Mouse (Mus musculus) C2C12 (cell line): ENCODE results near the gene Myl7. TPM values are rescaled to one million over a fixed set of nuclear protein-coding genes. Genes with fewer than 3 reads are reported as not detected.

ENCODE experiments used
- H3K27me3 ChIP-seq: one replicate; pipeline ENCODE4 v1.6.1; 2011; ENCODE audit not compliant: control insufficient read depth, insufficient read depth, insufficient read length
- H3K36me3 ChIP-seq: one replicate; pipeline ENCODE4 v1.6.1; 2011; ENCODE audit not compliant: control insufficient read depth, insufficient read depth
- H3K4me3 ChIP-seq: one replicate; pipeline ENCODE4 v1.5.1; 2011; ENCODE audit warnings: mild to moderate bottlenecking, control low read depth; ENCODE audit not compliant: poor library complexity, insufficient read depth, severe bottlenecking
- H3K79me2 ChIP-seq: one replicate; pipeline ENCODE4 v1.6.1; 2011; ENCODE audit not compliant: control insufficient read depth, insufficient read depth
- H3K79me3 ChIP-seq: one replicate; pipeline ENCODE4 v1.6.1; 2011; ENCODE audit warnings: low read depth, control low read depth
- H3ac ChIP-seq: one replicate; pipeline ENCODE3; 2011; ENCODE audit warnings: low read depth; ENCODE audit not compliant: control insufficient read depth, insufficient read length
- CEBPB ChIP-seq: IDR thresholded peaks from one replicate; pipeline ENCODE4 v1.6.1; 2011; ENCODE audit warnings: low read depth, mild to moderate bottlenecking, control low read depth, moderate library complexity
- CTCF ChIP-seq: IDR thresholded peaks from one replicate; pipeline ENCODE4 v1.5.1; 2011; ENCODE audit not compliant: control insufficient read depth, insufficient read depth, insufficient read length
- FOSL1 ChIP-seq: IDR thresholded peaks from one replicate; pipeline ENCODE4 v1.8.0; 2011; ENCODE audit warnings: mild to moderate bottlenecking, low read length; ENCODE audit not compliant: poor library complexity, insufficient read depth, severe bottlenecking
- MAX ChIP-seq: IDR thresholded peaks from one replicate; pipeline ENCODE4 v1.6.1; 2011; ENCODE audit warnings: mild to moderate bottlenecking, control low read depth
- MYOD1 ChIP-seq: IDR thresholded peaks from one replicate; pipeline ENCODE4 v1.6.1; 2011; ENCODE audit warnings: low read depth; ENCODE audit not compliant: control insufficient read depth, insufficient read length
- MYOG ChIP-seq: IDR thresholded peaks from one replicate; pipeline ENCODE4 v1.6.1; 2011; ENCODE audit not compliant: control insufficient read depth, insufficient read length; ENCODE audit errors: extremely low read depth
- USF1 ChIP-seq: IDR thresholded peaks from one replicate; pipeline ENCODE4 v1.6.1; 2011; ENCODE audit warnings: low read depth, mild to moderate bottlenecking, control low read depth, moderate library complexity
- polyA plus RNA-seq: library from polyadenylated mRNA; unstranded; fragments of >200 nt; fragmentation: generic; extraction: Trizol; gene quantifications from one replicate; pipeline ENCODE4 v1.2.1, GENCODE M21; 2012; ENCODE audit warnings: missing spikeins

The Myl7 gene
- polyA plus RNA-seq, 1 experiment: not detected

- Histone ChIP-seq H3K79me2 (no peaks in the 10 kb centered on the region), H3K27me3 (no peaks in the 10 kb centered on the region), H3K79me3 (no peaks in the 10 kb centered on the region), H3ac (no peak overlapping the region), H3K36me3 (no peaks in the 10 kb centered on the region), H3K4me3 (no peak overlapping the region)
- no peak for TF ChIP-seq MYOD1
- no peak for TF ChIP-seq CTCF
- TF ChIP-seq CEBPB: no peak
- TF ChIP-seq MAX: no peak
- TF ChIP-seq MYOG: no peak
- TF ChIP-seq USF1: no peak
- TF ChIP-seq FOSL1: no peak
Measured at GRCm38 (mm10) chr11:5901950-5902349, 3.4 kb upstream of the Myl7 start.

DNA sequence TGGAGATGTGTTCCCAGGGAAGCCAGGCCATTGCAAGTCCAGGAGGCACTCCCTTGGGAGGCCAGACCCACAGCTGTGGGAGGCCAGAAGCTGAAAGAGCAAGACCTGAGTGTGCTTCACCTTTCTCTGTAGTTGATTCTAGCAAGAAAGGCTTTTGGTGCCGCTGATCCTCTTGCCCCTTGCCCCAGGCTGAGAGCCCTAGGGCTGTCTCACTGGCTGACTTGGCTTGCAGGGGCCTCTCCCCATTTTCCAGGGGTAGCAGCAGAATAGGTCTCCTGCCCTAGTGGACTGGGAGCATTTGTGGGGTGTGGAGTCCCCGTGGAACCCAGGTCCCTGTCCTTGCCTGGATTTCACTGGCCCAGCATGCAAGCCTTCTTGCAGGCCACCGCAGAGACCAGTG is 2.7 kb upstream of the Myl7 start:
- H3ac ChIP-seq: no peak overlapping the region
- no peak for TF ChIP-seq MYOG
- no peak for TF ChIP-seq CTCF
- no peak for TF ChIP-seq MAX
- no peak for TF ChIP-seq FOSL1
- TF ChIP-seq USF1: no peak
- TF ChIP-seq CEBPB: no peak
- TF ChIP-seq MYOD1: no peak
- no peak overlapping the region for H3K4me3 ChIP-seq
- no peaks in the 10 kb centered on the region for H3K79me3 ChIP-seq
- no peaks in the 10 kb centered on the region for H3K79me2 ChIP-seq
- no peaks in the 10 kb centered on the region for H3K36me3 ChIP-seq
- no peaks in the 10 kb centered on the region for H3K27me3 ChIP-seq

GRCm38 (mm10) chr11:5899286-5899685 is 704 bp upstream of the Myl7 start:
- no peaks in the 10 kb centered on the region for H3K27me3 ChIP-seq
- TF ChIP-seq USF1 (no peak), CEBPB (no peak), FOSL1 (no peak), CTCF (no peak), MYOD1 (no peak), MAX (no peak), MYOG (no peak)

DNA sequence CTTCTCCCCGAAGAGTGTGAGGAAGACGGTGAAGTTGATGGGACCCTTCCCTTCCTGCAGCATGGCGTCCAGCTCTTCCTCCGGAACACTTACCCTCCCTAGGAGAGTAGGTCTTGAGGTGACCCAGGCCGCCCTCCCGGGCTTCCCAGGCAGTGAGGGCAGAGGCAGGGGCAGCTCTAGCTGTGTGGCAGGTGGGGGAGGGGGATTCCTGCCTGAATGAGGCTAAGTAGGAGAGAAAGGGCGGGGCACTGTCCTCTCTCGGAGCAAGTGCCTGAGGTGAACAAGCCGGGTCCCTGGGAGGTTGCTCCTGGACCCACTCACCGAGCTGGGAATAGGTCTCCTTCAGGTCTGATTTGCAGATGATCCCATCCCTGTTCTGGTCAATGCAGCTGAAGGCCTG is 743 bp downstream of the Myl7 start:
- Histone ChIP-seq H3ac (no peak overlapping the region), H3K27me3 (no peaks in the 10 kb centered on the region), H3K79me3 (no peaks in the 10 kb centered on the region), H3K4me3 (no peak overlapping the region), H3K36me3 (no peaks in the 10 kb centered on the region), H3K79me2 (no peaks in the 10 kb centered on the region)
- TF ChIP-seq CEBPB (no peak), MYOG (no peak), CTCF (no peak), MYOD1 (no peak), MAX (no peak), USF1 (no peak), FOSL1 (no peak)

More at GRCm38 (mm10) chr11:5899286-5899685, 704 bp upstream of the Myl7 start:
- Histone ChIP-seq H3K4me3 (no peak overlapping the region), H3K79me2 (no peaks in the 10 kb centered on the region), H3K36me3 (no peaks in the 10 kb centered on the region), H3ac (no peak overlapping the region), H3K79me3 (no peaks in the 10 kb centered on the region)

- no peak for TF ChIP-seq FOSL1
- TF ChIP-seq CEBPB: no peak
- TF ChIP-seq MYOD1: no peak
- TF ChIP-seq MAX: no peak
- no peak for TF ChIP-seq CTCF
- no peak for TF ChIP-seq USF1
- TF ChIP-seq MYOG: no peak
Measured at GRCm38 (mm10) chr11:5897230-5897629, 1.4 kb downstream of the Myl7 start.

GRCm38 (mm10) chr11:5893807-5894206 is 4.8 kb downstream of the Myl7 start:
- Histone ChIP-seq H3K36me3 (no peaks in the 10 kb centered on the region), H3ac (no peak overlapping the region), H3K27me3 (no peaks in the 10 kb centered on the region), H3K4me3 (no peak overlapping the region), H3K79me2 (no peaks in the 10 kb centered on the region), H3K79me3 (no peaks in the 10 kb centered on the region)
- TF ChIP-seq CTCF: no peak
- no peak for TF ChIP-seq FOSL1
- no peak for TF ChIP-seq CEBPB
- TF ChIP-seq MYOG: no peak
- no peak for TF ChIP-seq MYOD1

More at GRCm38 (mm10) chr11:5897230-5897629, 1.4 kb downstream of the Myl7 start:
- H3K36me3 ChIP-seq: no peaks in the 10 kb centered on the region
- no peak overlapping the region for H3ac ChIP-seq
- no peaks in the 10 kb centered on the region for H3K79me2 ChIP-seq
- no peaks in the 10 kb centered on the region for H3K27me3 ChIP-seq
- H3K4me3 ChIP-seq: no peak overlapping the region
- H3K79me3 ChIP-seq: no peaks in the 10 kb centered on the region
